Mouse (Mus musculus): ENCODE results near the gene Arsb.

Gene Arsb

DNA sequence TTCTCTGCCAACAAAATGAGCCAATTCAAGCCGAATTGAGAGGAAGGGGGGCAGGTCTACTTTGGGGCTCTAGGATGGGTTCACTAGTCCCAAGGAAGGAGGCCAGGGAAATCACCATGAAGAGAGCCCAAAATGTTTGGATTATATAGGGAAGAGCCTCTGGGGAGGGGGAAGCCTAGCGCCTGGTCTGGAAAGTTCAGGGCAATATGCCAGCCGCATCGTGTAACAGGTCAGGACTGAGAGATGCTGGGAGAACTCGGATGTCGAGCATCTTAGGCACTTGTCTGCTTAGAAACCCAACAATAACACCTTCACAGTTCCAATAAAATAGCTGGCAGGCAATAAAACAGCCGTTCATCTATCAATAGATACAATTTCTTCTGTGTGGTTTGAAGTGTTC, 216.2 kb downstream of the Arsb start:
- peak; percentile 81 for DNase-seq

DNA sequence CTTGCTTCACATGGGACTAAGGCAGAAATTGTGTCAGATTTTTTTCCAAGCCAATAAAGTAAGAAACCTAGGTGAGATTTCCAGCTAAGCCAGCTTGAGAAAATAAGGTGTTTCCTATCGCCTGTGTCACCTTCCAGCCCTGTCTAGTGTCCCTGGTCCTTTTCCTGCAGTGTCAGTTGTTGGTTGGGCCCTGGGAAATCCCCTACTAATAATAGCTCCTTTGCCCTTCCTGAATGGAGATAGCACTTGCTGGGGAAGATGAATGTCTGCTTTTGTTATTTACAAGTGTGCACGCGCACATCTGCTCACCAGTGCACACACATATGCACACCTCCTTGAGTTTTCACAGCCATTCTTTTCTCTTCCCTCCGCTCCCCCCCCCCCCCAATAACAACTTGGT, 217.8 kb downstream of the Arsb start:
- DNase-seq = peak; percentile 95

DNA sequence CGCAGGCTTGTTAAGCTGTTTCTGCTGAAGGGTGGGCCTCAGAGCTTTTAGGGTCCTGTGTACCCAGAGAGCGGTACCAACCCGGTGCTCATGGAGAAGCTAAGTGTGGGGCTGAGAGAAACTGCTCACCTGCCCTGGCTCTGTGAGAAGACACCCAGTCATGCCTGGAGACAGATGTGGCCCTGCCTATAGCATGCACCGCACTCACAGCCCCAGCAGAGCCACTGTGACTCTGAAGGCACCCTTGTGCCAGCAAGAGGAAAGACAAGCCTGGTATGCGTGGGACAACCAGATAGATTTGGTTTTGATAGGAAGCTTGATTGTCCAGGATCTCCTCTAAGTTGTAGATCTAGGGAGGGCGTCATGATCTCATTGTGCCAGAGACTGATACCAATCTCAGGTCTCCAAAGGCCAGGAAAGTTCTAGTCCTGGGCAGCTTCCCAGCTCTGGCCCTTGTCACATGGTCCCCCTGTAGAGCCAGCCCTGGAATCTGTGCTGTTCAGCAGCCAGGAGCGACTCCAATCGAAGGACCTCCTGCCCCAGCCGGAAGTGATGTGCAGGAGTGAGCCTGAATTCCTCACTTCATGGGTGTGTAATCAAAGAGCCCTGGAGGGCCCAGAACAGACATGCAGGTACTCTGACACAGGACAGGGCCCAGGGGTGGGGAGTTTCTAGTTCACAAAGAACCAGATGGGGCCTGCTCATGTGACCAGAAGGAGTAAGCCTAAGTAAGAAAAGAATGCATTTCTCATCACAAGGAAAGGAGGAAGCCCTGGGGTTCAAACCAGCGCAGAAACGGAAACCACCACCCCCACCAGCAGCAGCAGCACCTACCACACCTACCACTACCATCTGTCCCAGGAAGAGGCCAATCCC, 218.5 kb downstream of the Arsb start:
- peak; percentile 97 for DNase-seq

DNA sequence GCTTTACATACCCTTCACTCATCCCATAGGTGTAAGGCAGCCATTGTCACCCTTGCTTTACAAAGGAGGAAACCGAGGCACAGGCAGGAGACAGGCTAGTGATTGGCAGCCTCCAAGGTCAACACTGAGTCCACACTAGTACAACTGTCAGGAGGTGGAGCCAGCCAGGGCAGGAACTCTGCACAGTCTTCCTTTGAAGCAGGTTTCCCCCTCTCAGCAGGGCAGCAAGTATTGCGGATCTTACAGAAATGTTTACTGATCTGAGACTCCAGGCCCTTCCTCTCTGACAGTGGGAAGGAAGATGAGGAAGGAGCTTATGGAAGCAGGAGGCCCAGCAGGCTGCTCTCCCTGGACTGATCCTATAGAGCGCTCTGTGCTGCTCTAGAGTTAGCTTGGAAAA, 219.4 kb downstream of the Arsb start:
- peak; percentile 62 for DNase-seq

DNA sequence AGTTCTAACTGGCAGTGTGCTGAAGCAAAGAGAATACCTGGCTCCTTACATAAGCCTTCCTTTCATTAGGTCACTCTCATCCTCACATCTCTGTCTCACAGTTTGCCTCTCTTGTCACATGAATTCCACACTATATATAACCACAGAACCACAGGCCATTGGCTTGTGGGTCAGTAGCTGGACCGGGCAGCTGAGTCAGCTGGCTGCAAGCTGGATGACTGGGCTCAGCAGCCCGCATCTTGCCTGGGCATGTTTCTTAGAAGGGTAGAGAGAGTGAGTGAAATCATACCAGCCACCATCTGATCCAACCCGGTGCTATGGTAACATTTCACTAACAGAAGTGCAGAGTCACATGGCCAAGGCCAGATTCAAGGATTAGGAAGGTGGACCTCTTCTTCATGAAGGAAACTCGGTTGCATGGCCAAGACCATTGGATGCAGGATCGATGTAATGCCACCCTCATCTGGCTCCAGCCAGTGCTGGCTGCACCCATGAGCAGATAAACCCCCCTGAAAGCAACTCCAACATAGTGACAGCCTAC, 221.0 kb downstream of the Arsb start:
- DNase-seq = peak; percentile 92
